Mouse (Mus musculus) Patski (cell line): ENCODE measurements at regions not wholly inside any gene's neighbourhood (a gene's known extent, or its start where the extent isn't known, plus 50 kb on each side); places are given as distances from the start of the nearest gene placed in this dataset.

Experiments used
- ATAC-seq: fragments of 100-300 bp; one replicate; pipeline ENCODE4 v1.8.0; 2021
- CTCF ChIA-PET: fragments of 350-600 bp; sonication (Branson Sonifier 250); formaldehyde crosslinking; loops from one replicate; lab custom pipeline; 2022; ENCODE audit warnings: inconsistent platforms; lab: Charles Lee
- POLR2A ChIA-PET: fragments of 350-600 bp; sonication (Branson Sonifier 250); formaldehyde crosslinking; loops from one replicate; lab custom pipeline; 2022; ENCODE audit warnings: antibody characterized with exemption, inconsistent platforms; lab: Charles Lee
- DNase-seq: peaks from one replicate; pipeline ENCODE4 v3.0.0-alpha.2; 2011; ENCODE audit warnings: low read depth, low spot score
- H3K27me3 ChIP-seq: fragments of 371-371 bp; one replicate; pipeline ENCODE4 v1.5.1; 2021
- CTCF ChIP-seq: fragments of 100-300 bp; IDR thresholded peaks from one replicate; pipeline ENCODE4 v1.5.1; 2021
- in situ Hi-C: fragments of 300-500 bp; cut with MboI; formaldehyde crosslinking; loops from 3 replicates; pipeline ENCODE4 v1.11.1; 2018; ENCODE audit warnings: low pct_unique_long_range_greater_than_20kb, mixed read lengths

DNA sequence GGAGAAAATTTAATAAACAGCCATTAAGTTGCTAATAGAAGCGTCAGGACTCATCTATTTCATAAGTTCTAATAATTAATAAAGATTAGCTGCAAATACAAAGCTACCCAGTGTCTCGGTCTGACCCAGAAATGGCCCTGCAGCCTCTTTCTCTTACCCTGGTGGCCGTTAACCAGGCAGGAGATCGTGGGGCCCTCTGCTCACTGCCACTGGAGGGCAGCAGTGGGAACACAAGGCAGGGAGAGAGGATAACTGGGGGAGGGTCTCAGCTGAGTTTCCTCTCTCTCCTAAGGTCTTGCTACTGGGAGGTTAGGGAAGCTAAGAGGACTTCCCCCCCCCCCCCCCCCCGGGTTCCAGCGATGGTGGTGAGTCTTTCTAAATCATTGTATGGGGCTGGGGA lies 85.7 kb downstream of the Rpl14 start:
- in situ Hi-C loops: no loop called here
- H3K27me3 ChIP-seq: peaks cover 3% of the 10 kb centered on the region
- POLR2A ChIA-PET: no interaction called here
- DNase-seq (no peak), ATAC-seq (no peak)
- TF ChIP-seq CTCF: no peak
- CTCF ChIA-PET: interaction anchor here (2.3 kb wide), 1 partner anchor 13 kb away, joined by 7 read pairs; no protein-coding TSS in a partner anchor

DNA sequence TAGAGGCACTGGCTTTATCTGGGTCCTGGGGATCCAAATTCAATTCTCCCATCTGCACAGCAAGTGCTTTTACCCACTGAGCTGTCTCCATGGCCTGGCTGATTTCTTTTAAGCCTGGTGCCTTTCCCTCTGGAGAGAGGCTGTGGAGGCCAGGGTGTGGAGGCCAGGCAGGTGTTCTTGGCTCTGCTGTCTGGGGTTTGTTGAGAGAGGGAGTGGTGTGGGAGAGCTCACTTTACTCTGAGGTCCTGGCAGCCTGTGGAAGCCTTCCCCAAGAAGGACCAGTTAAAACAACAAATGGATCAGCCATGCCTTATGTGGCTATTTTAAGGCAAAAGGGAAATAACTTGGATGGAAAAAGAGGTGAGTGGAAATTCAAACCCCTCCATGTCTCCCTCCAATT lies 86.5 kb downstream of the Rpl14 start:
- POLR2A ChIA-PET: no interaction called here
- DNase-seq (no peak), ATAC-seq (no peak)
- TF ChIP-seq CTCF: no peak
- CTCF ChIA-PET: interaction anchor here (2.3 kb wide), 1 partner anchor 12 kb away, joined by 7 read pairs; no protein-coding TSS in a partner anchor
- in situ Hi-C loops: no loop called here
- peaks cover 3% of the 10 kb centered on the region for H3K27me3 ChIP-seq

DNA sequence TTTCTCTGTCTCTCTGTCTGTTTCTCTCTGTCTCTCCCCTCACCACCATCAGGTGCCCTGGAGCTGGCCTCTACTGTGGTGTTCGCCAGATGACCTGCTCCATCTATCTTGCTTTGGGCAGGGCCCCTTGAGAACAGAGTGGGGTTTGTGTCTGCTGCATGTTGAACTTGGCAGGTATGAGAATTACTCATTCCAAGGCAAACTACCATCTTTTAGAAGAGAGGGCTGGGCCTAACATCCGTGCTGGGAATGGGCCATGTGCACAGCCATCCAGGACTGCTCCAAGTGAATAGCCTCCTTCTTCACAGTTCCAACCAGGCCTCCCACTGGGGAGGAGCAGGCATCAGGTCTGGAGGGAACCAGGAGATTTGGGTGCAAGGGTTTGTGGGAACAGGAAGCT lies 87.3 kb downstream of the Rpl14 start:
- ChIA-PET POLR2A (no interaction called here), CTCF (no interaction called here)
- H3K27me3 ChIP-seq: peaks cover 3% of the 10 kb centered on the region
- in situ Hi-C loops: no loop called here
- ATAC-seq (no peak), DNase-seq (no peak)
- TF ChIP-seq CTCF: no peak

DNA sequence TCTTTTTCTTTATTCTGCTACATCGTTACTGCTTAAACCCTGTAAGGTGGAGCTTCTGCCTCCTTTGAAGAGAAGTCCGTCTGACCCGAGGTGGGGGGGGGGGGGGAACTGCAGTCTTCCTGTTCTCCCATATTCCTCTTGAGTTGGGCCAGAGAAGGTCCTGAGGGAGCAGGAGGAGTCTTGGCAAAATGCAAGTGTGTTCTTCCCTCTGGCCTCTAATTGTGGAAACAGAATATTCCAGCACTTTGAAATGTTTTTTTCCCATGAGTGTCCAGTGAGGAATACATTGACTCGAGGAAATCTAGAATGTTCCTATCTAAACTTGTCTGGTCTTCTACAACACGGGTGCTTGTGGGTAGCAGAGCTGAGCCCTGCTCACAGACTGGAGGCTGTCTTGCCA lies 90.0 kb downstream of the Rpl14 start:
- in situ Hi-C loops: no loop called here

DNA sequence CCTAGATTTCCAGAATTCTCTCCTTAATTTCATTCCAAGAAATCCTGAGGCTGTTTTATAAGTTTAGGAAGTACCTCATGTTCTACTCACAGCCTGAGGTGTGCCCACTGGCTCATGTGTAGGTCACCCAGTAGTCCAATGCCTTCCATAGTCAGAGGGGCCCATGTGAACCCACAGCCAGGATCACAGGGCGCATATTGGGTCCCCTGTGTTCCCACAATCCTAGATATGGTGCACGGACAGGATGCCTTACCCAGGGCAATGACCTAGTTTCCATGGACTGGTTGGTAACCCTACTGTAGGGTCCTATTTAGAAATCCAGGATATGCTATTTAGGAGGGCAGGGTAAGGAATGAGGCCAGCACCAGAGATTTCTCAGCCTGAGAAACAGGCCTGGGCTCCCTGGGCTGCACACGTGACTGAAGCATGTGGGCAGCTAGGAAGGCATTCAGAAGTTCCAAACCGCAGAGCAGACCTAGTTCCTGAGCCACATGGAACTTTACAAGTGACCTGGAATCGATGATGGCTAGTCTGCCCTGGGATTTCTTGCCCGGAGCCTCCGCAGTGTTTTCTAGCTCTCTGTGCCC lies 90.5 kb downstream of the Rpl14 start:
- DNase-seq: no peak
- H3K27me3 ChIP-seq: peaks cover 3% of the 10 kb centered on the region
- in situ Hi-C loops: no loop called here
- no peak for TF ChIP-seq CTCF
- ChIA-PET CTCF (no interaction called here), POLR2A (interaction anchor here (0.7 kb wide), 1 partner anchor 288 kb away, joined by 6 read pairs; no protein-coding TSS in a partner anchor)
- no peak for ATAC-seq

More for the DNA sequence above, 90.0 kb downstream of the Rpl14 start:
- H3K27me3 ChIP-seq: peaks cover 3% of the 10 kb centered on the region
- DNase-seq: no peak
- ChIA-PET CTCF (no interaction called here), POLR2A (interaction anchor here (0.7 kb wide), 1 partner anchor 288 kb away, joined by 6 read pairs; no protein-coding TSS in a partner anchor)
- TF ChIP-seq CTCF: no peak
- no peak for ATAC-seq

DNA sequence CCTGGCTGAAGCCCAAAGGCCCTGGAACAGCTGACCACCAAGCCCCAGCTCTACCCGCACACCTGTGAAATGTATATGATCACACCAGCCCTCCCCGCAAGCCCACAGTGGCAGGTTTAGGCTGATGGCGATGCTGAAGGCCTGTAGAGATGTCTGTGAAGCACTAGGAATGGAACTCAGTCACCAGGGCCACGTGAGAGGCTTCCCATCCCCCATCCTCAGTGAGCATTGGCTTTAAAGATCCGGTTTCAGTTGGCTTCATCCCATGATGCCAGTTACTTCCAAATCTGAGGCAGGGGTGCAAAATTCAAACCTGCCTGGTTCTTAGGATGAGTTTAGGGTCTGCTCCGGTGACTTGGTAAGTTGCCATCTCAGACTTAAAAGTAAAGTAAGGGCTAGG lies 91.9 kb downstream of the Rpl14 start:
- DNase-seq (no peak), ATAC-seq (no peak)
- no peaks in the 10 kb centered on the region for H3K27me3 ChIP-seq
- no peak for TF ChIP-seq CTCF
- in situ Hi-C loops: no loop called here
- ChIA-PET POLR2A (no interaction called here), CTCF (no interaction called here)

DNA sequence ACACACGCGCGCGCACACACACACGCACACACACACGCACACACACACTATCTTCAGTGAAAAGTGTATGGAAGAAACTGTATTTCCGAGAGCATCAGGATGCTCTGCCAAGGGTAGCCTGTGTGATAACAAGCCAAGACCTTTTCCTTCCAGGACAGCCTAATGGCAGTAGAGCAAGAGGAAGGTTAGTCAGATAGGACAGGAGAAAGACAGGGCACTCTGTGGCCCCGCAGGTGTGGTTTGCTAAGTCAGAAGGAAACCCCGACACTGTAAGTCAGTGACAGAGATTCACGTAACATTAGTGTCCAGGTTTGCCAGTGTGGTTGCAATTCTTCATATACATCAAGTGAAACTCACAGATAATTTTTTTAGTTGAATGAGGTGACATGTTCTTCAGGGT lies 92.8 kb downstream of the Rpl14 start:
- in situ Hi-C loops: no loop called here
- POLR2A ChIA-PET: no interaction called here
- CTCF ChIA-PET: no interaction called here
- TF ChIP-seq CTCF: no peak
- H3K27me3 ChIP-seq: no peaks in the 10 kb centered on the region
- DNase-seq: no peak
- no peak for ATAC-seq

DNA sequence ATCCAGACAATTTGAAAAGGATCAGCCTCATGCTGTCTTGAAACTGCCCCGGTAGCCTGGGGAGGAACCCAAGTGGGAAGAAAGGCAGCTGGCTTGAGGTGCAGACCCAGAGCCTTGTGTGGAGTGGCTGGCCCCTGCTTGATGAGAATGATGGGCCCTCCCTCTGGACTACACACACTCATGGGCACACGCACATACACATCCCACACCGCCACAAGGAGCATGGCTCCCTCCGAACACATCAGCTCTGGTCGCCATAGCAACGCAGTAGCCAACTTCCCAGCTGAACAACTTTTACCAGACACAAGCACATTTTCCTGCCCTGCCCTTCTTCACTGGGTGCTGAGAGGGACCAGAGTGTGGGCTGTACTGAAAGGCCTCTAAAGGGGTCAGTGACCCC lies 101.2 kb downstream of the Rpl14 start:
- in situ Hi-C loops: no loop called here
- CTCF ChIA-PET: no interaction called here
- TF ChIP-seq CTCF: no peak
- H3K27me3 ChIP-seq: no peaks in the 10 kb centered on the region
- no peak for ATAC-seq
- DNase-seq: no peak
- POLR2A ChIA-PET: interaction anchor here (0.6 kb wide), 1 partner anchor 196 kb away, joined by 4 read pairs; no protein-coding TSS in a partner anchor

DNA sequence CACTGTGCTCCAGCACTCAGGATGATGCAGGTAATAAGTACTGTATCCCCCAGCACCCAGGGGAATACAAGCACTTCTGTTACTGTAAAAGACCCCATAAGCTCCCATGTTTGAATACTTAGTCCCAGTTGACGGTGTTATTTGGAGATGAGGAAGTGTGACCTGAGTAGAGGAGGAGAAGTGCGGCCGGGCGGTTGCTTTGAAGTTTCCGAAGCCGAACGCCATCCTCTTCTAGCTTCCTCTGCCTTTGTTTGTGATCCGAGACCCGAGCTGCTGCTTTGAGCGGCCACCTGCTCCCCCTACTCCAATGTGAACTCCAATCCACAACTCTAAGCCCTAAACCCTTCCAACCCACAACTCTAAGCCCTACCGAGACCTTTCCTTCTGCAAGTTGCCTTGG lies 103.6 kb downstream of the Rpl14 start:
- ATAC-seq (no peak), DNase-seq (no peak)
- CTCF ChIA-PET: no interaction called here
- H3K27me3 ChIP-seq: no peaks in the 10 kb centered on the region
- POLR2A ChIA-PET: no interaction called here
- in situ Hi-C loops: no loop called here
- TF ChIP-seq CTCF: no peak

DNA sequence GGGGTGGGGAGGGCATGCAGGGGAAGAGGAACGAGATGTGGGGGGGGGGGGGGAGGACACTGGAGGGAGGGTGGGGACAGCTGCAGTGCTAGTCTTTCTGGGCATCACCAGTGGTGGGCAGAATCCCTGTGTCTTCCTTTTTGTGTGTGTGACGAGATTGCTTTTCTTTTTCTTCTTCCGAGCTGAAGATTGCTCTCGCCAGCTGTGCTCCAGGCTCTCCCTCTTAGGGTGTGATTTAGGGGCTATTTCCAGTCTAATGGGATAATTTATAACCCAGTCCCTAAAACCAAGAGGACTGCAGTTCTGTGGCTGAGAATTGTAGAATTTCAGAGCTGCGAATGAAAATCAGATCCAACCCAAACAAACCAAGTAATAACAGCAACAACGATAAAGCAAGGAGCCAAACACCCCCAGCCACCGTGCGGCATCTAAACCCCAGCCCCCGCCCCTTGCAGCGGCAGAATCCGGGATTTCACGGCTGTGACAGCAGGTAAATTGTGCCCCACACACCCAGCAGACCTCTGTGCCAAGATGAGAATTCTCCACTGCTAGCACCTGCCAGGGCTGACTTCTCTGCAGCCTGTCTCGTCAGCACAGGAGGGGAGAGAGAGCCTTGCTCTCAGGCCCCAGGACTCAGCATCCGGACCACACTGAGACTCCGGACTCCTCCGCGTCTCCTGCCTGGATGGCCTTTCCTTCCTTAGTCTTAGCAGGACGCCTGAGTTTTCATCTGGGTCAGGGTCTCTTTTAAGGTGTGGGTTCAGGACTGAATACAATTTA lies 104.3 kb downstream of the Rpl14 start:
- in situ Hi-C loops: no loop called here
- CTCF ChIA-PET: no interaction called here
- H3K27me3 ChIP-seq: no peaks in the 10 kb centered on the region
- DNase-seq: no peak
- ATAC-seq: no peak
- no peak for TF ChIP-seq CTCF
- POLR2A ChIA-PET: no interaction called here

DNA sequence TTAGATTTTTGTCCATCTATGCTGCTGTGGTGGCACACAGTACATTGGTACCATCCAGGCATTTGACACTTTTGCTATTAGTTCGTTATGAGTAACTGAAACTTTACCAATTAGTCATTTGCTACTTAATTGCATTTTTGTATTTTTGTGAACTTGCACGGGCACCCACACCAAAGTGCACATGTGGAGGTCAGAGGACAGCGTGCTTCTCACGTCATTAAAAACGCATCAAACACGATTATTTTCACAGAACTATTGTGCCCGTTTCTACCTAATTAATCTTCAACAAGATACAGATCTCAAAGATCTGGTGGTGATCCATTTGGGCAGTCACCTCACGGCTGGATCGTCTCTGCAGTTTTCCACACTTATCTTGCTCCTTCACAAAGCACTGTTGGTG lies 105.1 kb downstream of the Rpl14 start:
- POLR2A ChIA-PET: no interaction called here
- DNase-seq (no peak), ATAC-seq (no peak)
- H3K27me3 ChIP-seq: no peaks in the 10 kb centered on the region
- in situ Hi-C loops: no loop called here
- CTCF ChIA-PET: no interaction called here
- no peak for TF ChIP-seq CTCF
